Mouse (Mus musculus): ENCODE measurements at regions not wholly inside any gene's neighbourhood (a gene's known extent, or its start where the extent isn't known, plus 50 kb on each side); places are given as distances from the start of the nearest gene placed in this dataset.

GRCm38 (mm10) chr15:60333573-60334306, 317.3 kb upstream of the 4933412E24Rik start:
- H3K36me3 ChIP-seq (ENCODE audit: control insufficient read depth, insufficient read depth): no peaks in the 10 kb centered on the region
- no peaks in the 10 kb centered on the region for H3K27me3 ChIP-seq (ENCODE audit: control insufficient read depth, insufficient read depth, insufficient read length)
- H3K79me3 ChIP-seq (ENCODE audit: low read depth): no peaks in the 10 kb centered on the region
- TF ChIP-seq USF1 (IDR thresholded peaks at IDR 0.05; ENCODE audit: low read depth) (no peak), MAX (IDR thresholded peaks at IDR 0.05) (no peak), CEBPB (IDR thresholded peaks at IDR 0.05; ENCODE audit: low read depth) (no peak), FOSL1 (IDR thresholded peaks at IDR 0.05; ENCODE audit: insufficient read depth, low read length, poor library complexity, severe bottlenecking) (no peak), MYOD1 (IDR thresholded peaks at IDR 0.05; ENCODE audit: control insufficient read depth, insufficient read length, low read depth) (no peak), MYOG (IDR thresholded peaks at IDR 0.05; ENCODE audit: control insufficient read depth, extremely low read depth, insufficient read length) (no peak), CTCF (IDR thresholded peaks at IDR 0.05; ENCODE audit: control insufficient read depth, insufficient read depth, insufficient read length) (no peak)
- H3ac ChIP-seq (ENCODE audit: control insufficient read depth, insufficient read length, low read depth): no peak overlapping the region
- H3K4me3 ChIP-seq (ENCODE audit: insufficient read depth, poor library complexity, severe bottlenecking): no peak overlapping the region
- H3K79me2 ChIP-seq (ENCODE audit: control insufficient read depth, insufficient read depth): no peaks in the 10 kb centered on the region

- Histone ChIP-seq H3K27me3 (ENCODE audit: control insufficient read depth, insufficient read depth, insufficient read length) (no peaks in the 10 kb centered on the region), H3K79me2 (ENCODE audit: control insufficient read depth, insufficient read depth) (no peaks in the 10 kb centered on the region), H3K4me3 (ENCODE audit: insufficient read depth, poor library complexity, severe bottlenecking) (no peak overlapping the region), H3ac (ENCODE audit: control insufficient read depth, insufficient read length, low read depth) (no peak overlapping the region), H3K79me3 (ENCODE audit: low read depth) (no peaks in the 10 kb centered on the region), H3K36me3 (ENCODE audit: control insufficient read depth, insufficient read depth) (no peaks in the 10 kb centered on the region)
- TF ChIP-seq FOSL1 (IDR thresholded peaks at IDR 0.05; ENCODE audit: insufficient read depth, low read length, poor library complexity, severe bottlenecking) (no peak), MYOG (IDR thresholded peaks at IDR 0.05; ENCODE audit: control insufficient read depth, extremely low read depth, insufficient read length) (no peak), CTCF (IDR thresholded peaks at IDR 0.05; ENCODE audit: control insufficient read depth, insufficient read depth, insufficient read length) (no peak), MAX (IDR thresholded peaks at IDR 0.05) (no peak), CEBPB (IDR thresholded peaks at IDR 0.05; ENCODE audit: low read depth) (no peak), USF1 (IDR thresholded peaks at IDR 0.05; ENCODE audit: low read depth) (no peak), MYOD1 (IDR thresholded peaks at IDR 0.05; ENCODE audit: control insufficient read depth, insufficient read length, low read depth) (no peak)
Measured at GRCm38 (mm10) chr15:60317577-60317976, 301.2 kb upstream of the 4933412E24Rik start.

- Histone ChIP-seq H3K79me2 (ENCODE audit: control insufficient read depth, insufficient read depth) (no peaks in the 10 kb centered on the region), H3K79me3 (ENCODE audit: low read depth) (no peaks in the 10 kb centered on the region), H3K4me3 (ENCODE audit: insufficient read depth, poor library complexity, severe bottlenecking) (no peak overlapping the region), H3ac (ENCODE audit: control insufficient read depth, insufficient read length, low read depth) (no peak overlapping the region), H3K27me3 (ENCODE audit: control insufficient read depth, insufficient read depth, insufficient read length) (no peaks in the 10 kb centered on the region), H3K36me3 (ENCODE audit: control insufficient read depth, insufficient read depth) (no peaks in the 10 kb centered on the region)
- TF ChIP-seq MYOD1 (IDR thresholded peaks at IDR 0.05; ENCODE audit: control insufficient read depth, insufficient read length, low read depth): no peak
- no peak for TF ChIP-seq FOSL1 (IDR thresholded peaks at IDR 0.05; ENCODE audit: insufficient read depth, low read length, poor library complexity, severe bottlenecking)
Measured at GRCm38 (mm10) chr15:60315210-60315609, 298.8 kb upstream of the 4933412E24Rik start.

GRCm38 (mm10) chr15:60309909-60310308, 293.5 kb upstream of the 4933412E24Rik start:
- Histone ChIP-seq H3K79me2 (ENCODE audit: control insufficient read depth, insufficient read depth) (no peaks in the 10 kb centered on the region), H3K36me3 (ENCODE audit: control insufficient read depth, insufficient read depth) (no peaks in the 10 kb centered on the region), H3K4me3 (ENCODE audit: insufficient read depth, poor library complexity, severe bottlenecking) (no peak overlapping the region), H3ac (ENCODE audit: control insufficient read depth, insufficient read length, low read depth) (no peak overlapping the region), H3K27me3 (ENCODE audit: control insufficient read depth, insufficient read depth, insufficient read length) (no peaks in the 10 kb centered on the region), H3K79me3 (ENCODE audit: low read depth) (no peaks in the 10 kb centered on the region)
- no peak for TF ChIP-seq FOSL1 (IDR thresholded peaks at IDR 0.05; ENCODE audit: insufficient read depth, low read length, poor library complexity, severe bottlenecking)
- no peak for TF ChIP-seq CTCF (IDR thresholded peaks at IDR 0.05; ENCODE audit: control insufficient read depth, insufficient read depth, insufficient read length)
- no peak for TF ChIP-seq USF1 (IDR thresholded peaks at IDR 0.05; ENCODE audit: low read depth)
- no peak for TF ChIP-seq MYOD1 (IDR thresholded peaks at IDR 0.05; ENCODE audit: control insufficient read depth, insufficient read length, low read depth)
- TF ChIP-seq MYOG (IDR thresholded peaks at IDR 0.05; ENCODE audit: control insufficient read depth, extremely low read depth, insufficient read length): no peak
- no peak for TF ChIP-seq MAX (IDR thresholded peaks at IDR 0.05)
- no peak for TF ChIP-seq CEBPB (IDR thresholded peaks at IDR 0.05; ENCODE audit: low read depth)

GRCm38 (mm10) chr15:60308968-60309367, 292.6 kb upstream of the 4933412E24Rik start:
- no peaks in the 10 kb centered on the region for H3K79me2 ChIP-seq (ENCODE audit: control insufficient read depth, insufficient read depth)
- TF ChIP-seq CEBPB (IDR thresholded peaks at IDR 0.05; ENCODE audit: low read depth): no peak
- no peak for TF ChIP-seq MYOD1 (IDR thresholded peaks at IDR 0.05; ENCODE audit: control insufficient read depth, insufficient read length, low read depth)
- TF ChIP-seq FOSL1 (IDR thresholded peaks at IDR 0.05; ENCODE audit: insufficient read depth, low read length, poor library complexity, severe bottlenecking): no peak
- TF ChIP-seq MAX (IDR thresholded peaks at IDR 0.05): no peak
- no peak for TF ChIP-seq USF1 (IDR thresholded peaks at IDR 0.05; ENCODE audit: low read depth)
- no peak for TF ChIP-seq CTCF (IDR thresholded peaks at IDR 0.05; ENCODE audit: control insufficient read depth, insufficient read depth, insufficient read length)
- TF ChIP-seq MYOG (IDR thresholded peaks at IDR 0.05; ENCODE audit: control insufficient read depth, extremely low read depth, insufficient read length): no peak
- no peak overlapping the region for H3ac ChIP-seq (ENCODE audit: control insufficient read depth, insufficient read length, low read depth)
- H3K27me3 ChIP-seq (ENCODE audit: control insufficient read depth, insufficient read depth, insufficient read length): no peaks in the 10 kb centered on the region
- H3K79me3 ChIP-seq (ENCODE audit: low read depth): no peaks in the 10 kb centered on the region
- H3K4me3 ChIP-seq (ENCODE audit: insufficient read depth, poor library complexity, severe bottlenecking): no peak overlapping the region
- no peaks in the 10 kb centered on the region for H3K36me3 ChIP-seq (ENCODE audit: control insufficient read depth, insufficient read depth)

GRCm38 (mm10) chr15:60308126-60308525, 291.7 kb upstream of the 4933412E24Rik start:
- Histone ChIP-seq H3K4me3 (ENCODE audit: insufficient read depth, poor library complexity, severe bottlenecking) (no peak overlapping the region), H3K27me3 (ENCODE audit: control insufficient read depth, insufficient read depth, insufficient read length) (no peaks in the 10 kb centered on the region), H3K79me2 (ENCODE audit: control insufficient read depth, insufficient read depth) (no peaks in the 10 kb centered on the region), H3K79me3 (ENCODE audit: low read depth) (no peaks in the 10 kb centered on the region), H3ac (ENCODE audit: control insufficient read depth, insufficient read length, low read depth) (no peak overlapping the region), H3K36me3 (ENCODE audit: control insufficient read depth, insufficient read depth) (no peaks in the 10 kb centered on the region)
- TF ChIP-seq MYOG (IDR thresholded peaks at IDR 0.05; ENCODE audit: control insufficient read depth, extremely low read depth, insufficient read length) (no peak), CTCF (IDR thresholded peaks at IDR 0.05; ENCODE audit: control insufficient read depth, insufficient read depth, insufficient read length) (no peak), CEBPB (IDR thresholded peaks at IDR 0.05; ENCODE audit: low read depth) (no peak), FOSL1 (IDR thresholded peaks at IDR 0.05; ENCODE audit: insufficient read depth, low read length, poor library complexity, severe bottlenecking) (no peak), MYOD1 (IDR thresholded peaks at IDR 0.05; ENCODE audit: control insufficient read depth, insufficient read length, low read depth) (no peak), USF1 (IDR thresholded peaks at IDR 0.05; ENCODE audit: low read depth) (no peak), MAX (IDR thresholded peaks at IDR 0.05) (no peak)

Data from C2C12 (cell line).